Comparison of ENCODE assay signal across 22 mouse cellular contexts in the genomic region with DNA sequence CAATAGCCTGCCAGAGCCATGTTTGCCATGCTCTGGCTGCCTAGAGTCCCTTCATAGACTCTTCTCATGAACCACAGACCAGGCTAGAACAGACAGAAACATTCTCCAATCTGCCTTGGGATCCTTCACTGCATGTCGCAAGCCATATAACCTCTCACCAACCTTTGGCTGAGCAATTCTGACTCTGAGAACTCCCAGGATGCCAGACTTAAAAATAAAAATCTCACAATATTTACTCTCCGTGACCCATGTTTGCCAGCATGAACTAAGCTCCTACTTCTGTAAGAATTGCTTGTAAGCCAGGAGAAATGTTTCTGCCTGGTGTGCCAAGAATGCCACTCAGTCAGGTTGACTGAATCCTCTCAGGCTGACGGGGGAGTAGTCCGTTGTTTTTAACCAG.
DNase-seq lines count a peak whose midpoint lies in the region; ATAC-seq and TF ChIP-seq lines count a peak whose summit lies in the region.
"Had no signal": no experiment of that assay in that cellular context is flagged by ENCODE, and none has a peak within 500 bp of the region (broad histone marks: within the 10 kb centered on the region; RNA-seq: fewer than 3 reads in every experiment).

No protein-coding gene starts in this region.

- no peak for TF ChIP-seq POLR2A in liver, adult 2 months (IDR thresholded peaks at IDR 0.05; ENCODE audit: extremely low read depth, insufficient read depth, low read length)

- no peaks in the 10 kb centered on the region for H3K4me1 ChIP-seq in heart, embryonic 12.5 days (replicated peaks)
- H3K4me1 ChIP-seq in liver, adult 2 months (ENCODE audit: control insufficient read depth, insufficient read depth, low read length), result peaks cover 10% of the 10 kb centered on the region
- no peaks in the 10 kb centered on the region for H3K4me1 ChIP-seq in liver, embryonic 11.5 days (replicated peaks; ENCODE audit: control insufficient read depth, insufficient read depth, low read length)
- no peaks in the 10 kb centered on the region for H3K4me1 ChIP-seq in hindbrain, embryonic 11.5 days (replicated peaks; ENCODE audit: control insufficient read depth, insufficient read depth, low read length)
- H3K4me1 ChIP-seq: embryonic facial prominence, embryonic 13.5 days; forebrain, embryonic 12.5 days; hindbrain, embryonic 15.5 days; limb, embryonic 12.5 days; stomach, embryonic 15.5 days had no signal

- no peaks in the 10 kb centered on the region for H3K9me3 ChIP-seq in heart, embryonic 12.5 days (replicated peaks)
- H3K9me3 ChIP-seq in liver, embryonic 11.5 days (ENCODE audit: control insufficient read depth, low read length), result no peaks in the 10 kb centered on the region
- H3K9me3 ChIP-seq in hindbrain, embryonic 11.5 days (ENCODE audit: control insufficient read depth, low read length), result no peaks in the 10 kb centered on the region
- H3K9me3 ChIP-seq: embryonic facial prominence, embryonic 13.5 days; forebrain, embryonic 12.5 days; hindbrain, embryonic 15.5 days; limb, embryonic 12.5 days; stomach, embryonic 15.5 days had no signal

- TF ChIP-seq CTCF in liver, adult 2 months (IDR thresholded peaks at IDR 0.05; ENCODE audit: low read depth, low read length), result no peak

- peak; percentile 69 for DNase-seq in heart, adult 11 months
- DNase-seq in liver, adult 2 months (ENCODE audit: extremely low read depth, low read depth, low spot score), result peak; percentile 94
- no peak for DNase-seq in liver, embryonic 11.5 days (ENCODE audit: low spot score)
- peak; percentile 16 for DNase-seq in adrenal gland, postnatal 14 days
- DNase-seq in lung, postnatal 25 days (ENCODE audit: low spot score), result peak; percentile 47
- no peak for DNase-seq in urinary bladder, postnatal 10 days (ENCODE audit: low spot score)
- no peak for DNase-seq in hindbrain, embryonic 11.5 days (ENCODE audit: low spot score)
- DNase-seq: cerebellum, adult 18-20 months; cerebellum, postnatal 25 days; heart, postnatal 4 days; right cerebral cortex, postnatal 4 days; thymus, postnatal 25 days had no signal

- no peaks in the 10 kb centered on the region for H3K27me3 ChIP-seq in heart, embryonic 12.5 days (replicated peaks)
- no peaks in the 10 kb centered on the region for H3K27me3 ChIP-seq in liver, adult 2 months (ENCODE audit: control insufficient read depth, insufficient read depth, low read length)
- H3K27me3 ChIP-seq in liver, embryonic 11.5 days (replicated peaks; ENCODE audit: control insufficient read depth, insufficient read depth, low read length), result no peaks in the 10 kb centered on the region
- H3K27me3 ChIP-seq in hindbrain, embryonic 11.5 days (ENCODE audit: control insufficient read depth, insufficient read depth, low read length), result no peaks in the 10 kb centered on the region
- H3K27me3 ChIP-seq: embryonic facial prominence, embryonic 13.5 days; forebrain, embryonic 12.5 days; hindbrain, embryonic 15.5 days; limb, embryonic 12.5 days; Patski; stomach, embryonic 15.5 days had no signal

- no peak overlapping the region for H3K4me2 ChIP-seq in heart, embryonic 12.5 days
- no peak overlapping the region for H3K4me2 ChIP-seq in liver, embryonic 11.5 days
- H3K4me2 ChIP-seq in hindbrain, embryonic 11.5 days (replicated peaks; ENCODE audit: low read depth, low read length), result no peak overlapping the region
- H3K4me2 ChIP-seq: embryonic facial prominence, embryonic 13.5 days; forebrain, embryonic 12.5 days; hindbrain, embryonic 15.5 days; limb, embryonic 12.5 days; stomach, embryonic 15.5 days had no signal

- no peak for ATAC-seq in heart, embryonic 12.5 days (ENCODE audit: insufficient number of reproducible peaks, low FRiP score)
- no peak for ATAC-seq in liver, embryonic 11.5 days (replicated peaks; ENCODE audit: low FRiP score)
- no peak for ATAC-seq in hindbrain, embryonic 11.5 days (ENCODE audit: low FRiP score)
- ATAC-seq: Patski had no signal

- H3K27ac ChIP-seq in heart, embryonic 12.5 days (ENCODE audit: poor library complexity, severe bottlenecking), result no peak overlapping the region
- peak overlapping the region; percentile 82 for H3K27ac ChIP-seq in liver, adult 2 months (replicated peaks; ENCODE audit: insufficient read depth, low read depth, low read length)
- no peak overlapping the region for H3K27ac ChIP-seq in liver, embryonic 11.5 days (ENCODE audit: low read depth, low read length)
- H3K27ac ChIP-seq in hindbrain, embryonic 11.5 days (ENCODE audit: low read depth, low read length), result no peak overlapping the region
- H3K27ac ChIP-seq: embryonic facial prominence, embryonic 13.5 days; forebrain, embryonic 12.5 days; hindbrain, embryonic 15.5 days; kidney, postnatal 0 days; limb, embryonic 12.5 days; liver, embryonic 14.5 days; stomach, embryonic 15.5 days had no signal

- H3K4me3 ChIP-seq in heart, embryonic 12.5 days, result no peak overlapping the region
- H3K4me3 ChIP-seq in liver, adult 2 months (ENCODE audit: insufficient read depth, low read depth, low read length), result no peak overlapping the region
- H3K4me3 ChIP-seq in liver, embryonic 11.5 days (ENCODE audit: low read depth, low read length), result no peak overlapping the region
- H3K4me3 ChIP-seq in hindbrain, embryonic 11.5 days (ENCODE audit: low read depth, low read length), result no peak overlapping the region
- H3K4me3 ChIP-seq: embryonic facial prominence, embryonic 13.5 days; erythroblast, embryonic 14.5 days; forebrain, embryonic 12.5 days; hindbrain, embryonic 15.5 days; limb, embryonic 12.5 days; stomach, embryonic 15.5 days had no signal

- no peak overlapping the region for H3K9ac ChIP-seq in heart, embryonic 12.5 days
- H3K9ac ChIP-seq in liver, adult 2 months (ENCODE audit: low read depth, low read length), result no peak overlapping the region
- H3K9ac ChIP-seq in liver, embryonic 11.5 days (ENCODE audit: low read depth, low read length), result no peak overlapping the region
- no peak overlapping the region for H3K9ac ChIP-seq in hindbrain, embryonic 11.5 days (ENCODE audit: low read depth, low read length)
- H3K9ac ChIP-seq: embryonic facial prominence, embryonic 13.5 days; forebrain, embryonic 12.5 days; hindbrain, embryonic 15.5 days; limb, embryonic 12.5 days; liver, embryonic 14.5 days; stomach, embryonic 15.5 days had no signal

- no peaks in the 10 kb centered on the region for H3K79me2 ChIP-seq in liver, adult 2 months (ENCODE audit: control insufficient read depth, insufficient read depth, low read length)

- 84% methylated on average over 4 of the region's 4 CpGs for WGBS in heart, embryonic 12.5 days
- 22% methylated on average over 4 of the region's 4 CpGs for WGBS in liver, adult 2 months
- WGBS in liver, embryonic 11.5 days, result 84% methylated on average over 4 of the region's 4 CpGs
- 81% methylated on average over 4 of the region's 4 CpGs for WGBS in hindbrain, embryonic 11.5 days

- no peaks in the 10 kb centered on the region for H3K36me3 ChIP-seq in heart, embryonic 12.5 days
- no peaks in the 10 kb centered on the region for H3K36me3 ChIP-seq in liver, adult 2 months (ENCODE audit: control insufficient read depth, insufficient read depth, low read length)
- no peaks in the 10 kb centered on the region for H3K36me3 ChIP-seq in liver, embryonic 11.5 days (ENCODE audit: control insufficient read depth, insufficient read depth, low read length)
- H3K36me3 ChIP-seq in hindbrain, embryonic 11.5 days (ENCODE audit: control insufficient read depth, insufficient read depth, low read length), result no peaks in the 10 kb centered on the region
- H3K36me3 ChIP-seq: embryonic facial prominence, embryonic 13.5 days; forebrain, embryonic 12.5 days; hindbrain, embryonic 15.5 days; limb, embryonic 12.5 days; stomach, embryonic 15.5 days had no signal

Comparison
In these comparisons a context has a peak if more than half of its experiments do, and no peak if none do; other contexts are left out.
1. DNase-seq: peak in heart, adult 11 months (single experiment), liver, adult 2 months (single experiment), adrenal gland, postnatal 14 days (single experiment) and lung, postnatal 25 days (single experiment); none in liver, embryonic 11.5 days (single experiment), urinary bladder, postnatal 10 days (single experiment) and hindbrain, embryonic 11.5 days (single experiment).